Mouse (Mus musculus): ENCODE data around the gene Endod1. TPM values are rescaled to one million over a fixed set of nuclear protein-coding genes. Genes with fewer than 3 reads are reported as not detected.

The Endod1 gene
- total RNA-seq, 2 experiments from 2014 or later = 12.7 to 13.0 TPM

GRCm38 (mm10) chr9:14338701-14339100 lies 42.6 kb downstream of the Endod1 start:
- intact Hi-C loops (cut with DNase I) = no loop called here
- DNase-seq = peak in 1 of 2 experiments; percentile 20

GRCm38 (mm10) chr9:14336901-14337300 lies 44.4 kb downstream of the Endod1 start:
- no peak for DNase-seq
- intact Hi-C loops (cut with DNase I) = no loop called here

- intact Hi-C loops (cut with DNase I) = no loop called here
- DNase-seq = no peak
Observed at GRCm38 (mm10) chr9:14335829-14336228, 45.5 kb downstream of the Endod1 start.

- no peak for DNase-seq
- intact Hi-C loops (cut with DNase I) = no loop called here
Observed at GRCm38 (mm10) chr9:14316618-14317017, 64.7 kb downstream of the Endod1 start.

GRCm38 (mm10) chr9:14314477-14314876 lies 66.8 kb downstream of the Endod1 start:
- intact Hi-C loops (cut with DNase I) = no loop called here
- DNase-seq = no peak

- intact Hi-C loops (cut with DNase I) = no loop called here
- no peak for DNase-seq
Observed at GRCm38 (mm10) chr9:14313968-14314367, 67.3 kb downstream of the Endod1 start.

GRCm38 (mm10) chr9:14307341-14307740 lies 74.0 kb downstream of the Endod1 start:
- no peak for DNase-seq
- intact Hi-C loops (cut with DNase I) = no loop called here

- intact Hi-C loops (cut with DNase I) = no loop called here
- DNase-seq = no peak
Observed at GRCm38 (mm10) chr9:14304262-14304968, 76.9 kb downstream of the Endod1 start.

Other genes starting within 250 kb of the Endod1 start
- 10 to 100 TPM; 25.0 to 31.3 TPM for gene Sesn3, start 106.4 kb downstream of the Endod1 start, total RNA-seq (2021)
- not detected for gene Kdm4d, start 119.0 kb upstream of the Endod1 start, total RNA-seq (2021)
- 10 to 100 TPM; 79.2 to 80.4 TPM for gene Cwc15, start 119.1 kb upstream of the Endod1 start, total RNA-seq (2021)